Comparison of ENCODE assay signal across 8 mouse cellular contexts in genomic region chr6:39205064-39205649, GRCm38 (mm10). TPM values are rescaled to one million over a fixed set of nuclear protein-coding genes. Genes with fewer than 3 reads are reported as not detected.
DNase-seq lines count a peak whose midpoint lies in the region; ATAC-seq and TF ChIP-seq lines count a peak whose summit lies in the region.

No protein-coding gene starts in this region.

- DNase-seq in 416B (ENCODE audit: low read depth) = peak; percentile 94
- peak; percentile 67 for DNase-seq in adrenal gland, postnatal 25 days
- DNase-seq in embryonic facial prominence, embryonic 14.5 days (ENCODE audit: low spot score) = peak; percentile 94
- DNase-seq in heart, adult 18-20 months = peak; percentile 88 to 90
- DNase-seq in kidney, adult 18-20 months = peak; percentile 85
- peak; percentile 88 for DNase-seq in midbrain, postnatal 0 days (ENCODE audit: low spot score)
- DNase-seq in spleen, postnatal 10 days (ENCODE audit: low spot score in 2 of 2) = peak; percentile 81 to 84

- H3K4me1 ChIP-seq in embryonic facial prominence, embryonic 14.5 days (ENCODE audit: control insufficient read depth, insufficient read depth, low read length) = 0 out of 2 replicates have a peak, but pooled peaks cover 3% of the 10 kb centered on the region
- peaks cover 5% of the 10 kb centered on the region; the same call in 1 of the 2 replicates for H3K4me1 ChIP-seq in limb, embryonic 15.5 days
- H3K4me1 ChIP-seq in midbrain, postnatal 0 days (ENCODE audit: insufficient read depth, low read length) = no peaks in the 10 kb centered on the region

- under 1% methylated on average over 30 of the region's 30 CpGs for WGBS in embryonic facial prominence, embryonic 14.5 days
- WGBS in limb, embryonic 15.5 days = 0% methylated on average over 30 of the region's 30 CpGs
- WGBS in midbrain, postnatal 0 days = under 1% methylated on average over 30 of the region's 30 CpGs

- H3K36me3 ChIP-seq in embryonic facial prominence, embryonic 14.5 days (ENCODE audit: control insufficient read depth, insufficient read depth, low read length) = no peaks in the 10 kb centered on the region
- no peaks in the 10 kb centered on the region for H3K36me3 ChIP-seq in limb, embryonic 15.5 days
- no peaks in the 10 kb centered on the region for H3K36me3 ChIP-seq in midbrain, postnatal 0 days (ENCODE audit: insufficient read depth, low read length)

- peak; percentile 91 for TF ChIP-seq CTCF in midbrain, postnatal 0 days (IDR thresholded peaks at IDR 0.05)

- H3K9me3 ChIP-seq in embryonic facial prominence, embryonic 14.5 days (ENCODE audit: control insufficient read depth, low read length) = no peaks in the 10 kb centered on the region
- H3K9me3 ChIP-seq in limb, embryonic 15.5 days = no peaks in the 10 kb centered on the region
- no peaks in the 10 kb centered on the region for H3K9me3 ChIP-seq in midbrain, postnatal 0 days (ENCODE audit: low read length)

- peak overlapping the region; percentile 99 for H3K4me3 ChIP-seq in embryonic facial prominence, embryonic 14.5 days (ENCODE audit: low read depth, low read length)
- peak overlapping the region; percentile 97 for H3K4me3 ChIP-seq in limb, embryonic 15.5 days
- peak overlapping the region; percentile 98 for H3K4me3 ChIP-seq in midbrain, postnatal 0 days (ENCODE audit: low read depth, low read length)

- no peaks in the 10 kb centered on the region for H3K27me3 ChIP-seq in embryonic facial prominence, embryonic 14.5 days (replicated peaks; ENCODE audit: control insufficient read depth, insufficient read depth, low read length)
- no peaks in the 10 kb centered on the region for H3K27me3 ChIP-seq in limb, embryonic 15.5 days
- H3K27me3 ChIP-seq in midbrain, postnatal 0 days (ENCODE audit: insufficient read depth, low read length) = no peaks in the 10 kb centered on the region

- H3K27ac ChIP-seq in embryonic facial prominence, embryonic 14.5 days (replicated peaks; ENCODE audit: low read depth, low read length) = peak overlapping the region; percentile 96
- peak overlapping the region; percentile 97 for H3K27ac ChIP-seq in limb, embryonic 15.5 days
- peak overlapping the region; percentile 89 for H3K27ac ChIP-seq in midbrain, postnatal 0 days (ENCODE audit: low read depth, low read length)

- H3K9ac ChIP-seq in embryonic facial prominence, embryonic 14.5 days (ENCODE audit: low read depth, low read length) = peak overlapping the region; percentile 98
- H3K9ac ChIP-seq in limb, embryonic 15.5 days = peak overlapping the region; percentile 91
- H3K9ac ChIP-seq in midbrain, postnatal 0 days (replicated peaks; ENCODE audit: low read length, poor library complexity, severe bottlenecking) = peak overlapping the region; percentile 93

- peak; percentile 50 for ATAC-seq in embryonic facial prominence, embryonic 14.5 days (ENCODE audit: low read depth)
- peak; percentile 67; the same call in 1 of the 2 replicates for ATAC-seq in limb, embryonic 15.5 days (ENCODE audit: insufficient number of reproducible peaks, low FRiP score, low TSS enrichment, low read depth)
- ATAC-seq in midbrain, postnatal 0 days (ENCODE audit: low FRiP score) = 0 out of 2 replicates have a peak, but pooled peaks have one; percentile 1

- peak overlapping the region; percentile 78 for H3K4me2 ChIP-seq in embryonic facial prominence, embryonic 14.5 days (ENCODE audit: low read depth, low read length)
- peak overlapping the region; percentile 74 for H3K4me2 ChIP-seq in limb, embryonic 15.5 days
- peak overlapping the region; percentile 77 for H3K4me2 ChIP-seq in midbrain, postnatal 0 days (ENCODE audit: low read depth, low read length, poor library complexity, severe bottlenecking)

RNA-seq across cellular contexts. Expression of gene Kdm7a, which starts 1.4 kb away (rescaled TPM):
- 19.6 and 23.4 TPM in 2 replicates for total RNA-seq in adrenal gland, postnatal 25 days (2021)
- polyA plus RNA-seq in embryonic facial prominence, embryonic 14.5 days (2014; fragmentation: Nextera tagmentation; extraction: Ambion mirVana) = 5.5 and 6.0 TPM in 2 replicates
- 10 to 100 TPM; 18.7 to 18.8 TPM for total RNA-seq in heart, adult 18-20 months (2021)
- 6.1 and 7.1 TPM in 2 replicates for polyA plus RNA-seq in limb, embryonic 15.5 days (2015; fragmentation: Nextera tagmentation; extraction: Ambion mirVana)
- total RNA-seq in midbrain, postnatal 0 days (2014; rRNA removed) = 5.4 and 7.8 TPM in 2 replicates
- polyA plus RNA-seq in midbrain, postnatal 0 days (2015; fragmentation: Nextera tagmentation; extraction: Ambion mirVana) = 1.1 and 1.5 TPM in 2 replicates

Comparison
In these comparisons a context has a peak if more than half of its experiments do, and no peak if none do; other contexts are left out.
1. Peak in every context shown above with its lines: DNase-seq, ATAC-seq, H3K4me3 ChIP-seq and H3K27ac ChIP-seq.
2. ATAC-seq: peak in every context shown above with its lines; median percentile 67 in limb, embryonic 15.5 days; 50 in embryonic facial prominence, embryonic 14.5 days; 1 in midbrain, postnatal 0 days.